Mouse (Mus musculus): ENCODE measurements at regions not wholly inside any gene's neighbourhood (a gene's known extent, or its start where the extent isn't known, plus 50 kb on each side); places are given as distances from the start of the nearest gene placed in this dataset.

GRCm38 (mm10) chr13:90559481-90559880 lies 345.7 kb downstream of the Atp6ap1l start:
- TF ChIP-seq POLR2A (IDR thresholded peaks at IDR 0.05; ENCODE audit: low read depth, low read length) = no peak
- TF ChIP-seq CTCF (conservative IDR thresholded peaks at IDR 0.05; ENCODE audit: insufficient read depth, insufficient read length, low read depth, low read length) = no peak
